Mouse (Mus musculus): Measurements from ENCODE around the gene Chchd6. TPM values are rescaled to one million over a fixed set of nuclear protein-coding genes. Genes with fewer than 3 reads are reported as not detected.

The Chchd6 gene
- polyA plus RNA-seq, 1 experiment from 2014 or later, result 145 TPM

DNA sequence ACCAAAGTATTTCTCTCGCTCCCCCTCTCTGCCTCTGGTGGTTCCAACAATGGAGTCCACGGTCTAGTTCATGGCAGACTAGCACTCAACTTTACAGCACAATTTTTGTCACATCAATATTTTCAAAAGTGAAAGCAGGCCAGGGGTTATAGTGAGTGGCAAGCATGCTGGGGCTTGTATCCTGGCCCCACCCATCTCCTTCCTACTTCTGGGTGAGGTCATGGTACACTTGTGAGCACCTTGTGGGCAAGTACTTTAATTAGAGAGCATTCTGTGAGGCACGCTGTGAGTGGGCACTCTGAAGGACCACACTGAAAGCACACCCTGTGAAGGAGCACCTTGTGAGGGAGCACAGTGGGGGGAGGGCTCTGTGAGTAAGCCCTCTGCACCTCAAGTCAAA lies 172.8 kb downstream of the Chchd6 start:
- no peak for ATAC-seq (replicated peaks)
- WGBS, result 96% methylated on average over 3 of the region's 3 CpGs
- no peak overlapping the region for H3K4me3 ChIP-seq
- H3K9ac ChIP-seq (replicated peaks), result no peak overlapping the region
- H3K27ac ChIP-seq (replicated peaks), result no peak overlapping the region
- H3K36me3 ChIP-seq, result no peaks in the 10 kb centered on the region
- H3K4me2 ChIP-seq (replicated peaks), result no peak overlapping the region
- H3K27me3 ChIP-seq, result no peaks in the 10 kb centered on the region
- no peaks in the 10 kb centered on the region for H3K9me3 ChIP-seq
- H3K4me1 ChIP-seq, result no peaks in the 10 kb centered on the region

DNA sequence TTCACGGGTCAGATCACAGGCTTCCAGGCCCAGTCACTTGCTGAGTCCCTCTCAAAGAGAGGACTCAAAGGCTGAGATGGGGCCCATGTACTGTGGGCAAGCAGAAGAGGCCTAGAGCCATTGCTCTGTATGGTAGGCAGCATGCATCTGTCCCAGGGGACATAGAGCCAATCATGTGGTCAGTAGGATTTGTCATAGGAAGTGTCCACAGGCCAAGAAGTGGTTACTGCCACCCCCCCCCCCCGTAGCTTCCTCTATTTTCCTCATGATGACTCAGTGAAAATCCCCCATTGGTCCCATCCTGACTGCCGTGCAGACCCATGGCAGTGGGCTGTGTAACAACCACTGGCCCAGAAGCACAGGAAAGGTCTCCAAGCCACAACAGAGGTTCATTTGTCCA lies 173.5 kb downstream of the Chchd6 start:
- Histone ChIP-seq H3K36me3 (no peaks in the 10 kb centered on the region), H3K27ac (replicated peaks) (no peak overlapping the region), H3K27me3 (no peaks in the 10 kb centered on the region), H3K4me3 (no peak overlapping the region), H3K9ac (replicated peaks) (no peak overlapping the region), H3K4me2 (replicated peaks) (no peak overlapping the region), H3K4me1 (no peaks in the 10 kb centered on the region), H3K9me3 (no peaks in the 10 kb centered on the region)
- no peak for ATAC-seq (replicated peaks)
- WGBS, result 89% methylated on average over 3 of the region's 3 CpGs

DNA sequence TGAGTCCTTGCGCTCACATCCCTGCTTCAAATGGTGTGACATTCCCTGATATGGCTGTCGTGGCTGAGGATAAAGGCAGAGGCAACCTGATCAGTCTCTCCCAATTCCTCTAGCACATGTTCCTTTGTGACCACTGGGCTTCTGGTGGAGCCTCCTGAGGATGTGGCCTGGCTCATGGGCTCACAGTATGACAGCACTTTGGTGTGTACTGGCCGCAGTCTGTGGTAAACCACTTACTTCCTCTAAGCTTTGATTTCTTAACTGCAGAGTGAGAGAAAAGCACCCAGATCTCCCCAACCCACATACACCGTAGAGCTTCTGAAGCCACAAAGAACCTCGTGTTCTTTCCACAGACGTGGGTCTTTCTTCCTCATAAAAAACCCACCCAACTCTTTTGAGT lies 173.9 kb downstream of the Chchd6 start:
- Histone ChIP-seq H3K9me3 (no peaks in the 10 kb centered on the region), H3K4me2 (replicated peaks) (no peak overlapping the region), H3K9ac (replicated peaks) (no peak overlapping the region), H3K4me1 (no peaks in the 10 kb centered on the region), H3K36me3 (no peaks in the 10 kb centered on the region), H3K27ac (replicated peaks) (no peak overlapping the region), H3K27me3 (no peaks in the 10 kb centered on the region), H3K4me3 (no peak overlapping the region)
- 84% methylated on average over 6 of the region's 6 CpGs for WGBS
- no peak for ATAC-seq (replicated peaks)

DNA sequence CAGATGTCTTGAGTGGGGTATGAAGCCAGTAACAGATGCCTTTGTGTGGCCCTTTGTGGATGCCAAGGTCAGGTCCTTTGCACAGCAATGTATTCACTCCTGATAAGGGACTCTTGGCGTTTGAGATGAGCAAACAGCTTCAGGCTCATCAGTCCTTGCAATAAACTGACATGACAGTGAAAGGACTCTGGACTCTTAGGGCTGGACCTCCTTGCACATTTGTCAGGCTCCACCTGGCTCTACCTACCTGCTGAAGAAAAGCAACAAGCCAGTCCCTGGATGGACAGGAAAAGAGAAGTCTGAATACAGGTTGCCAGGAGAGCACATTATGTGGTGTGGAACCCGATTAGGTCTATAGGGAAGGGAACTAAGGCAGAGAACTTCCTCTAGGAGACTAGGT lies 174.7 kb downstream of the Chchd6 start:
- no peaks in the 10 kb centered on the region for H3K4me1 ChIP-seq
- WGBS, result 81% methylated on average over 2 of the region's 2 CpGs
- H3K27me3 ChIP-seq, result no peaks in the 10 kb centered on the region
- H3K9me3 ChIP-seq, result no peaks in the 10 kb centered on the region
- no peak overlapping the region for H3K4me2 ChIP-seq (replicated peaks)
- H3K4me3 ChIP-seq, result no peak overlapping the region
- no peak overlapping the region for H3K27ac ChIP-seq (replicated peaks)
- no peak overlapping the region for H3K9ac ChIP-seq (replicated peaks)
- H3K36me3 ChIP-seq, result no peaks in the 10 kb centered on the region
- ATAC-seq (replicated peaks), result no peak

DNA sequence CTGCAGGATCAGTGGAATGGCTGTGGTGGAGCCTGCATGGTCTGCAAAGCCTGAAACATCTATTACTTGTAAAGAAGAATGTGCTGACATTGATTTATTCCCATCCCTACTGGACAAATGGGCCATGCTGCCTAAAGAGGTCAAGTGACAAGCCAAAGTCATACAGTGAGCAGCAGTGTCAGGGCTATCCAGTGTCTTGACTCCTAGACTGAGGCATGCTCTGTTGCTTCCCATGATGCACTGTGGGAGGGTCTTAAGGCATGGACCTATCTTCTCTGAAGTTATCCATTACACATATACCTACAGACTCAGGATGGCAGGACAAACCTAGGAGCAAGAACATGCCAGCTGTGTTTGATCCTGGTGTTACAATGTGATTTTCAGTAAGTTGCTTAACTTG lies 175.3 kb downstream of the Chchd6 start:
- Histone ChIP-seq H3K36me3 (no peaks in the 10 kb centered on the region), H3K27me3 (no peaks in the 10 kb centered on the region), H3K9me3 (no peaks in the 10 kb centered on the region), H3K27ac (replicated peaks) (no peak overlapping the region), H3K4me1 (no peaks in the 10 kb centered on the region), H3K4me2 (replicated peaks) (no peak overlapping the region), H3K9ac (replicated peaks) (no peak overlapping the region), H3K4me3 (no peak overlapping the region)
- no peak for ATAC-seq (replicated peaks)

DNA sequence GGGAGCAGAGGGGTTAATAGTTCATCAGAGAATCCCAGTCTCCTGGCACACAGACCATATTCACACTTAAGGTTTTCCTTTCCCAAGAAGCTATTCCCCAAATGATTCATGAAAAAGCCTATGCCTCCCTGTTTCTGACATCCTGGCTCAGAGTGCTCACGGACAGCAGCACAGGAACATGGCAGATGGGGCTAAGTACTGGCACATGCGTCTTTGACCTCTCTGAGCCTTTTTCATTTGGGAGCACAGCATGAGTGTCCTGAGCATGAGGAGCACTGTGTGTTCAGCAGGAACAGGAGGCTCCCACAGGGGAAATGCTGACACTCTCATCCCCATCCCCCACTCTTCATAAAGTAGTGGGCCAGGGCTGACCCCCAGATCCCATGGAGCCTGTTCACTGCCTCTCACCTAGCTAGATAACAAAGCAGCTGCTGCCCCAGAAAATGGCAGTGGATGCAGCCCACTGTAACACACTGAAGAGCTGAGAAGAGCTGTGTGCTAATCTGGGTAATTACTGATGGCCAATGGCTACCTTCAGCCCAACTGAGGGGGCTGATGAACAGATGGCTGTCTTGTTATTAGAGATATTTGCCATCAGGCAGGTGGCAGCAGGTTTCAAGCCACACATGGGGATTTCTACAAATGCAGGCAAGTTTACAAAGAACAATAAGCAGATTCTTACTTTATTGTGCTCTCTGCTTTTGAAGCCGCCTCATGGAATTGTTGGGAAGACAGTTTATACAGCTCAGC lies 176.2 kb downstream of the Chchd6 start:
- no peaks in the 10 kb centered on the region for H3K36me3 ChIP-seq
- no peaks in the 10 kb centered on the region for H3K27me3 ChIP-seq
- no peak overlapping the region for H3K4me3 ChIP-seq
- H3K4me1 ChIP-seq, result no peaks in the 10 kb centered on the region
- H3K9me3 ChIP-seq, result no peaks in the 10 kb centered on the region
- H3K27ac ChIP-seq (replicated peaks), result no peak overlapping the region
- 86% methylated on average over 3 of the region's 3 CpGs for WGBS
- no peak overlapping the region for H3K4me2 ChIP-seq (replicated peaks)
- no peak for ATAC-seq (replicated peaks)
- H3K9ac ChIP-seq (replicated peaks), result no peak overlapping the region

DNA sequence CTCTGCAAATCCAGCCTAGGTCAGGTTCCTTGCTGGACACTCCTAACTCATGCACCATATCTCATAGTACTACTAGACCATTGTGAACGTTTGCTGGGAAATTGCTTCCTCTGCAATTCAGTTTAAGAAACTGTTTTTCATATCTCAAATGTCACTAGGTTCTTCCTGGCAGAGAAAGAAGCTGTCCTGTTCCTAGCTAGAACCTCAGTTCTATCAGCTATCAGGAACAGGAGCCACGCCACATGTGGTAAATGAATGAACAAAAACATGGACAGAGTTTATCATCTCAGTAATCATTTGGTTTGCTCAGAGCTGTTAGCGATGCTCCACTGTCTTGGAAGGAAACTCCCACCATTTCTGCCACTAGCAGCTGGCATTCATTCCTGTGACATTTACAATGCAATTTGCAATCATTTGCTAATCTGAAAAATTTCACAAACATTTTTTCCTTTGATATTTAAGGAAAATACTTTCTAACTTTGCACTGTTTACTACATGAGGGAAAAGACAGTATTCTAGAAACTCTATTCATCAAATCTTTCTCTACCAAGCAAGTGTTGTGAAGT lies 179.3 kb downstream of the Chchd6 start:
- Histone ChIP-seq H3K9me3 (no peaks in the 10 kb centered on the region), H3K36me3 (no peaks in the 10 kb centered on the region), H3K4me3 (no peak overlapping the region), H3K27ac (replicated peaks) (no peak overlapping the region), H3K9ac (replicated peaks) (no peak overlapping the region), H3K27me3 (no peaks in the 10 kb centered on the region), H3K4me2 (replicated peaks) (no peak overlapping the region), H3K4me1 (no peaks in the 10 kb centered on the region)
- WGBS, result 80% methylated on average over 3 of the region's 3 CpGs
- no peak for ATAC-seq (replicated peaks)

DNA sequence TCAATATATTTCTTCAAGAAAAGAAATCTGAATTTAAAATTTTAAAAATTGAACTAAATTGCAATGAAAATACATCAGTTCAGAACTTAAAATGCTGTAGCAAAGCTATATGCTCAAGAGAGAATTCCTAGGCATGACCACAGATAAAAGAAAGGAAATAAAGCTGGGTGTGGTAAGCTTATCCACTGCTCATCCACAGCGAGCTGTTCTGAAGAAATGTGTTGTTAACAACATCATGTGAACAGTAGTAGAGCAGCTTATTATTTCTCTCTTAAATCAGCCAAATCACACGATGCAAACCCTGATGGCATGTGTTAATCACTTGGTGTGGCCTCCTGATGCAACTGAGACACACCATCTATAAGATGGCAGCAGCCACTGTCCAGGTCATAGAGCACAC lies 180.4 kb downstream of the Chchd6 start:
- Histone ChIP-seq H3K27ac (replicated peaks) (no peak overlapping the region), H3K4me1 (no peaks in the 10 kb centered on the region), H3K4me3 (no peak overlapping the region), H3K27me3 (no peaks in the 10 kb centered on the region), H3K9me3 (no peaks in the 10 kb centered on the region), H3K9ac (replicated peaks) (no peak overlapping the region), H3K36me3 (no peaks in the 10 kb centered on the region), H3K4me2 (replicated peaks) (no peak overlapping the region)
- no peak for ATAC-seq (replicated peaks)
- WGBS, result 86% methylated on average over 2 of the region's 2 CpGs

DNA sequence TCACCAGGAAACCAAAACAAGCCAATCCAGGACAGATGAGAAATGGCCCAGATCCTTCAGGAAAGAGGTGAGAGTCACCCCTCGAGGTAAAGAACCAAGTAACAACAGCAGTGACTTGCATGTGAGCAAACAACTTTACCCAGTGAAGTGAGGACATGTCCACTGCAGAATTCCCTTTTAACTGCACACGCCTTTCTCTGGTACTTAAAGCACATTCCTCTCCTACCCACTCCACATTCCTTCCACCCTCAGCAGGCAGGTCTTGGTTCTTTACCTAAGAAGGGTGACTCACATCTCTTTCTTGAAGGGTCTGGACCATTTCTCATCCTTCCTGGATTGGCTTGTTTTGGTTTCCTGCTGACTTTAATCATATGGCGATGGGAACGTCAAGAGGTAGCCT lies 181.3 kb downstream of the Chchd6 start:
- Histone ChIP-seq H3K4me3 (no peak overlapping the region), H3K9me3 (no peaks in the 10 kb centered on the region), H3K4me2 (replicated peaks) (no peak overlapping the region), H3K9ac (replicated peaks) (no peak overlapping the region), H3K4me1 (no peaks in the 10 kb centered on the region), H3K27me3 (no peaks in the 10 kb centered on the region), H3K36me3 (no peaks in the 10 kb centered on the region), H3K27ac (replicated peaks) (no peak overlapping the region)
- 89% methylated on average over 4 of the region's 4 CpGs for WGBS
- no peak for ATAC-seq (replicated peaks)

DNA sequence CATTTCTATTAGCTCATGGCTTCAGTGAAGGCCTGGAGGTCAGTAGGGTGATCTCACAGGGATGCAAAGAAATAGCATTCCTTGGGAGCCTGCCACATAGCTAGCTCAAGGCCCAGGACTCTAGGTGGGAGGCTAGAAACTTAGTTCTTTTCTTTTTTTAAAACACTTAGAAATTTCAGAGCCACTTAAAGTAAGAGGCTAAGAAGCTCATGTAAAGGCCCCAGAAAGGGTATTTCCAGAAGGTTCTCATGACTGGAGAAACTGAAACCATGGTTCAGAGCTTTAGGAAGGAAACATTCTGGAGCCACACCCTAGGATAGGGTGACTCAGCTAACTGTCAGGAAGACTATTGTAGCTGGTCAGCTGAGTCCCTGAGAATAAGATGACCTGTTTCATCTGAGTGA lies 182.0 kb downstream of the Chchd6 start:
- H3K4me2 ChIP-seq (replicated peaks), result no peak overlapping the region

DNA sequence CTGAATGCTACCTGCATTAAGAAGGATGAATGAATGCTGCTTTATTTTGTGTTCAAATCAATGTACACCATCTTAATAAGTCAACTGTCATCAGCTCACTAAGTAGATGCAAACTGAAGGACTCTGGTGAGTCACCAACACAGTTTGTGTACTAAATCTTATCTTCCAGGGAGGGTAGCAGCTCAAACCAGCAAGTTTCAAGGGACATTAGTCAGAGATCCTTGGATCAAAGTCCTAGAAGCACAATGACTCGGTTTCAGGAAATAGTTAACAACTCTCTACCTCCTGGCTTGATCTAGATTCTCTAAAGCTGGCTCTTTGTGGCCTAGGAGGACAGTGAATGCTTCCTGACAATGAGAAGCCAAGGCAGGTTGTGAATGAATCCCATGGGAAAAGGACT lies 182.9 kb downstream of the Chchd6 start:
- 67% methylated on average over 1 of the region's 1 CpGs for WGBS
- ATAC-seq (replicated peaks), result no peak
- no peak overlapping the region for H3K9ac ChIP-seq (replicated peaks)
- H3K9me3 ChIP-seq, result no peaks in the 10 kb centered on the region
- no peak overlapping the region for H3K4me3 ChIP-seq
- H3K4me1 ChIP-seq, result peaks cover 4% of the 10 kb centered on the region
- H3K27ac ChIP-seq (replicated peaks), result no peak overlapping the region
- no peaks in the 10 kb centered on the region for H3K36me3 ChIP-seq
- no peak overlapping the region for H3K4me2 ChIP-seq (replicated peaks)
- H3K27me3 ChIP-seq, result no peaks in the 10 kb centered on the region

More for the DNA sequence above, 182.0 kb downstream of the Chchd6 start:
- no peak for ATAC-seq (replicated peaks)
- H3K9ac ChIP-seq (replicated peaks), result no peak overlapping the region
- no peaks in the 10 kb centered on the region for H3K9me3 ChIP-seq
- no peaks in the 10 kb centered on the region for H3K4me1 ChIP-seq
- no peaks in the 10 kb centered on the region for H3K27me3 ChIP-seq
- H3K36me3 ChIP-seq, result no peaks in the 10 kb centered on the region
- H3K27ac ChIP-seq (replicated peaks), result no peak overlapping the region
- no peak overlapping the region for H3K4me3 ChIP-seq

DNA sequence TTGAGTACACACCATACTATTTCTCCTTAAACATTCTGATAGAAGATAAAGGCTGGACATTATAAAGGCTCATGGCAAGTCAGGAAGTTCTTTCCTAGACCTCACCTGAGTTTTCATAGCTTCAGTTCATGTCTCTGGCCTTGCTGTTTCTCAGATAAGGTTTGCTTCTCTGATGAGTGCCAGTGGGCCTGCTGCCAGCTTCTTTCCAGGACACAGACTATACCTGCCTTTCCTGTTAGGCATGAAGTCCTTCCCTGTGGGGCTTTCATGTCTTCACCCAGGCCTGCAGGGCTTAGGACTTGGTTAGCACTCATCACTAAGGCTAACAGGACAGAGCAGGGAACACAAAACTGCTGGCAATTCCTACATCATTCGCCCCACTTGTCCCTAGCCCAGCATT lies 186.4 kb downstream of the Chchd6 start:
- Histone ChIP-seq H3K4me1 (peaks cover 10% of the 10 kb centered on the region), H3K36me3 (no peaks in the 10 kb centered on the region), H3K27me3 (no peaks in the 10 kb centered on the region), H3K4me2 (replicated peaks) (no peak overlapping the region), H3K9me3 (no peaks in the 10 kb centered on the region), H3K4me3 (no peak overlapping the region), H3K27ac (replicated peaks) (no peak overlapping the region), H3K9ac (replicated peaks) (no peak overlapping the region)
- no peak for ATAC-seq (replicated peaks)
- 100% methylated on average over 1 of the region's 1 CpGs for WGBS

DNA sequence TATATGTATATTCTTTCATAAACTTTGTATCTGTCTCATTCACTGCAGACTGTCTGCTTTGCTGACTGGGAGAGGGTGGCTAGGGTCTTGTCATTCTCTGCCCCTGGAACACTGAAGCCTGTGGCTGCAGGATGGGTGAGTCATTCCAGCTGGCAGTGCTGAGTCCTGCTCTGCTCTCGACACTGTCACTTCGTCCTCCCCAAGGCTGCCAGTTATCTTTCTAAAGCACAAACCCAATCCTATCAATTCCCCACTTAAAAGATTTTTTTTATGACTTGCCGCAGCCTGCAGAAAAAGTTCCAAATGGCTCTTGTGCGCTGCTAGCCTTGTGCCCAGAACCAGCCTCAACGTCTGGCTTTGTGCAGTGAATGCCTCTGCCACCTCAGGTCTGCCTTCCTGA lies 187.2 kb downstream of the Chchd6 start:
- Histone ChIP-seq H3K9ac (replicated peaks) (no peak overlapping the region), H3K9me3 (no peaks in the 10 kb centered on the region), H3K36me3 (no peaks in the 10 kb centered on the region), H3K4me2 (replicated peaks) (no peak overlapping the region), H3K4me1 (peaks cover 10% of the 10 kb centered on the region), H3K27me3 (no peaks in the 10 kb centered on the region), H3K27ac (replicated peaks) (no peak overlapping the region), H3K4me3 (no peak overlapping the region)
- WGBS, result 80% methylated on average over 5 of the region's 5 CpGs
- ATAC-seq (replicated peaks), result no peak

All from forebrain, embryonic 15.5 days (tissue).